Mouse (Mus musculus) kidney, embryonic 15.5 days (tissue): ENCODE data around the gene Amelx. TPM values are rescaled to one million over a fixed set of nuclear protein-coding genes. Genes with fewer than 3 reads are reported as not detected.

Source experiments
- ATAC-seq: fragments of 200-750 bp; cut with Nextera tagmentation; replicated peaks from 2 replicates; pipeline ENCODE4 v1.8.0; 2017; ENCODE audit warnings: moderate TSS enrichment; ENCODE audit not compliant: low FRiP score
- H3K27ac ChIP-seq: fragments of 300-500 bp; sonication (generic); 2 replicates; pipeline ENCODE4 v1.5.1; 2015; ENCODE audit warnings: mild to moderate bottlenecking, inconsistent platforms
- H3K27me3 ChIP-seq: fragments of 300-500 bp; sonication (generic); 2 replicates; pipeline ENCODE4 v1.6.1; 2015; ENCODE audit warnings: inconsistent platforms
- H3K36me3 ChIP-seq: fragments of 300-500 bp; sonication (generic); 2 replicates; pipeline ENCODE4 v1.6.1; 2015; ENCODE audit warnings: inconsistent platforms
- H3K4me1 ChIP-seq: fragments of 300-500 bp; sonication (generic); 2 replicates; pipeline ENCODE4 v1.6.1; 2015; ENCODE audit warnings: inconsistent platforms
- H3K4me2 ChIP-seq: fragments of 300-500 bp; sonication (generic); 2 replicates; pipeline ENCODE4 v1.6.1; 2015; ENCODE audit warnings: moderate library complexity, mild to moderate bottlenecking, inconsistent platforms
- H3K4me3 ChIP-seq: fragments of 300-500 bp; sonication (generic); replicated peaks from 2 replicates; pipeline ENCODE4 v1.5.1; 2015; ENCODE audit warnings: mild to moderate bottlenecking, inconsistent platforms
- H3K9ac ChIP-seq: fragments of 300-500 bp; sonication (generic); 2 replicates; pipeline ENCODE4 v1.6.1; 2015; ENCODE audit warnings: mild to moderate bottlenecking, inconsistent platforms
- H3K9me3 ChIP-seq: fragments of 300-500 bp; sonication (generic); replicated peaks from 2 replicates; pipeline ENCODE4 v1.6.1; 2016; ENCODE audit warnings: inconsistent platforms
- WGBS: fragments of 180-500 bp; shearing (Covaris S2); methylation state at CpG from one replicate; pipeline ENCODE4 v1.1.7; 2015; ENCODE audit warnings: mixed read lengths; 5-methylcytosine and 5-hydroxymethylcytosine counted together
- polyA plus RNA-seq: library from polyadenylated mRNA; unstranded; fragments of >200 nt; fragmentation: Nextera tagmentation; extraction: Ambion mirVana; gene quantifications from 2 replicates; pipeline ENCODE4 v1.2.1, GENCODE M21; 2015

Amelx gene
- not detected in 2 replicates for polyA plus RNA-seq

DNA sequence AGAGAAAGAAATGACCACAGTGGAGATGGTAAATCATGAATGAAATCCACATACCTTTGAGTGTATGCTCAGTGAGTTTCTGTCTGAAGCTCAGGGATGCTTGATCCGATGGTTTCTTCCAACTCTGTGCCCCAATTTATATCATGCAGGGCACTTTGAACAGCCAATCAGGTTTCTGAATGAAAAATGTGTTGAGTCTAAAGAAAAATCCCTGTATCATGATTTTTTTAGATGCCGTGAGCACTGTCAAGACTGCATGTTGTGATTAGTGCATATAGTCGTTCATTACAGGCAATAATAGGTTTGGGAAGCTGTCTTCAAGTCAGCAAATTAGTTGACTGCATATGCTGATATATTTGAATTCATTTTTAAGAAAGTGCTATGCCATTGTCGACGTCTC is at the start of gene Amelx:
Gene Amelx, minus strand, starts transcription at position 101 of the 400 bp plus-strand sequence.
- Histone ChIP-seq H3K27me3 (peaks cover 17% of the 10 kb centered on the region; the same call in 1 of the 2 replicates), H3K4me2 (no peak within 1 kb of the TSS), H3K36me3 (no peaks in the 10 kb centered on the region), H3K9me3 (no peaks in the 10 kb centered on the region), H3K4me1 (no peaks in the 10 kb centered on the region), H3K9ac (no peak within 1 kb of the TSS), H3K27ac (no peak within 1 kb of the TSS), H3K4me3 (no peak within 1 kb of the TSS)
- ATAC-seq = no peak
- 84% methylated on average over 5 of the region's 5 CpGs for whole genome bisulfite sequencing

DNA sequence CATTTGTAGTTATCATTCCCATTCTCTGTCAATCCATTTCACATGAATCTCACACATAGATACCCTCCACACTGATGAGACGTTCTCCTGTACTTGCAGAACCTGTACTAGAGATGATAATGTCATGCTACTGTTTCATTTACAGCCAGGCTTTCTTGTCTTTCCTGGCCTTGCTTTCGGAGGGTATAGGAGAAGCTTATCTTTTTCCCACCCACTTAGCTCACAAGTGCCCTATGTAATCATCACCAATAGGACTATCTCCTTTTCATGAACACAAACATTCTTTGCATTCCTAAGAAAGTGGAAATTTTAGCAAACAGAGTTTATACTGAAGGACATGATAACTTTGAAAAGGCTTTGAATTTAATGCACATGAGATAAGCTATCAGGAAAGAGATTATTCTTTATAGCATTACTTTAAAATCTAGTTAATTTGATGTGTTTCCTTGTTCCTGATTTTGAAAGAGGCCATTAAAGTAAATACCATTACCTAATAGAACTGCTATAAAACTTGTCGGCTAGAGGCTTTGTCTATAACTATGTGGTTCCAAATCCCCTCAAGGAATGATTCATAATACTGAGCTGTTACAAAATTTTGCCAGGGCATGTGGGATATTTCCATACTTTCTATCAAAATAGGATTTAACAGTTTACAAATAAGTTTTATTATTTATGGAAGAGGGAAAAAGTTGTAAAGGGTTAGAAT is 35.5 kb upstream of the Amelx start:
- Histone ChIP-seq H3K27ac (no peak overlapping the region), H3K36me3 (no peaks in the 10 kb centered on the region), H3K27me3 (peaks cover 34% of the 10 kb centered on the region), H3K4me3 (no peak overlapping the region), H3K4me1 (no peaks in the 10 kb centered on the region), H3K9ac (no peak overlapping the region), H3K4me2 (no peak overlapping the region), H3K9me3 (no peaks in the 10 kb centered on the region)
- 71% methylated on average over 3 of the region's 3 CpGs for WGBS
- no peak for ATAC-seq

DNA sequence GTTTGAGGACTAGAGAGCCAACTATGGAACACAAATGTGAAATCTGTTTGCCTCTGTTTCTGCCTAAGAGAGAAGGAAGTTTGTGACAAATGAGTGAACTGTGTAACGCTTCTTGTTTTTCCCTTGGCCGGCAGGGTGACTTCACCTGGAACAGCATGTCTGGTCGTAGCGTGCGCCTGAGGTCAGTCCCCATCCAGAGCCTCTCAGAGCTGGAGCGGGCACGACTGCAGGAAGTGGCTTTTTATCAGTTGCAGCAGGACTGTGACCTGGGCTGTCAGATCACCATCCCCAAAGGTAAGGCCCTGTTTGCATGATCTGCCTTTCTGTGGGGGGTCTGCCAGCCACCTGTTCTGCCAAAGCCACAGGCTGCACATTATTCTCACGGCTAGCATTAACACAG is 33.1 kb upstream of the Amelx start:
- WGBS = 71% methylated on average over 8 of the region's 8 CpGs

DNA sequence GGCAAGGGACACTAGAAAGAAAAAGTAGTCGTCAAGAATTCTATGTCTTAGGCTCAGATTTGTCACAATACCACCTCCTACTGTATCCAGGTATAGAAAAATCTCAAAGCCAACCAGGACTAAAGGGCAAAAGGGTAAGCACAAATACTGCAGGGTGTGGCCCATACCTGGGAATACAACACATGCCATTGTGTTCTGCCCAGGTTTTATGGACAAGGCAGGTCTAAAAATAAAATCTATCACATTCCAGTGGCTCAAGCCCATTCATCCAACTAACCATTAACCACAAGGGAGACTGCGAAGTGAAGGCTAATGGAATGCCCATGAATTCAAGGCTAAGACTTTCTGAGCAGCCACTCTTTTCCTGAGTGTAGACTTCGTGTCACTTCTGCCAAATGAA is 23.0 kb upstream of the Amelx start:
- Histone ChIP-seq H3K9me3 (no peaks in the 10 kb centered on the region), H3K4me2 (no peak overlapping the region), H3K9ac (no peak overlapping the region), H3K27ac (no peak overlapping the region), H3K36me3 (no peaks in the 10 kb centered on the region), H3K27me3 (peaks cover 33% of the 10 kb centered on the region), H3K4me1 (no peaks in the 10 kb centered on the region), H3K4me3 (no peak overlapping the region)
- WGBS = 59% methylated on average over 3 of the region's 3 CpGs
- ATAC-seq = 0 out of 2 replicates have a peak, but pooled peaks have one; percentile 46

More for the DNA sequence above, 33.1 kb upstream of the Amelx start:
- no peaks in the 10 kb centered on the region for H3K9me3 ChIP-seq
- no peak overlapping the region for H3K27ac ChIP-seq
- peaks cover 37% of the 10 kb centered on the region for H3K27me3 ChIP-seq
- ATAC-seq = no peak
- H3K9ac ChIP-seq = no peak overlapping the region
- H3K4me3 ChIP-seq = no peak overlapping the region
- no peaks in the 10 kb centered on the region for H3K36me3 ChIP-seq
- no peak overlapping the region for H3K4me2 ChIP-seq
- no peaks in the 10 kb centered on the region for H3K4me1 ChIP-seq

DNA sequence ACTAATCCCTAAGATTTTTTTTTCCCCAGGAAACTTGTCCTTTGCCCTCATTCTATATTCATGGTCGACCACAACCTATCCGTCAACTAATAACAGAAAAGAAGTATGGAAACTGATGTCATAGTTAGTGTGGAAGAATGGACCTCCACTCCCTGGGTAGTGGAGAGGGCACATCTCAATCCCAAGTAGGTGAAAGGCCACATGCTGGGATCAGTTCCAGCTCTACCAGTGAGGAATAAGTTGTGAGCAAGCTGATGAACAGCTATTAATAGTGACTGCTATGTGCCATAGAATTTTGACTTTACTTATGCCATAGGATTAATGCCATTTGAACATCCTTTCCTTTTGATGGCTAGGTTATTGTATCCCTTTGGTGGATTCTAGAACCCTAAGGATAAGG is 8.4 kb downstream of the Amelx start:
- no peaks in the 10 kb centered on the region for H3K9me3 ChIP-seq
- H3K4me2 ChIP-seq = no peak overlapping the region
- no peak overlapping the region for H3K27ac ChIP-seq
- no peaks in the 10 kb centered on the region for H3K36me3 ChIP-seq
- 85% methylated on average over 2 of the region's 2 CpGs for WGBS
- H3K4me3 ChIP-seq = no peak overlapping the region
- H3K27me3 ChIP-seq = peaks cover 19% of the 10 kb centered on the region
- no peak for ATAC-seq
- no peak overlapping the region for H3K9ac ChIP-seq
- H3K4me1 ChIP-seq = no peaks in the 10 kb centered on the region

DNA sequence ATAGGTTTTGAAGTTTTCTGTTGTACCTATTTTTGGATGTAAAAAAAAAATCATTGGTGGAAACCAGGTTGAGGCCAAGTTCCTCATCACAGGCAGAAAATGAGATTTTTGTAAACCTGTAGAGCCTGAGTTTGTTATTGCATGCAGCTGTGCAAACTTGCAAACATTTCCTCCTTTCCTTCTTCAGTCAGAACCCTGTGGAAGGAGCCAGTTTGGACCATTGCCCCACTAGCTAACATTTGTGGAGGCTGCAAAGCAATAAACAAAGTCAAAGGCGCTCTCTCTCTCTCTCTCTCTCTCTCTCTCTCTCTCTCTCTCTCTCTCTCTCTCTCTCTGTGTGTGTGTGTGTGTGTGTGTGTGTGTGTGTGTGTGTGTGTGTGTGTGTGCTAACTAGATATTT is 13.2 kb downstream of the Amelx start:
- no peak overlapping the region for H3K4me2 ChIP-seq
- no peaks in the 10 kb centered on the region for H3K4me1 ChIP-seq
- 100% methylated on average over 1 of the region's 1 CpGs for WGBS
- no peaks in the 10 kb centered on the region for H3K36me3 ChIP-seq
- H3K9ac ChIP-seq = no peak overlapping the region
- no peaks in the 10 kb centered on the region for H3K9me3 ChIP-seq
- H3K4me3 ChIP-seq = no peak overlapping the region
- ATAC-seq = no peak
- H3K27ac ChIP-seq = no peak overlapping the region
- peaks cover 18% of the 10 kb centered on the region for H3K27me3 ChIP-seq

DNA sequence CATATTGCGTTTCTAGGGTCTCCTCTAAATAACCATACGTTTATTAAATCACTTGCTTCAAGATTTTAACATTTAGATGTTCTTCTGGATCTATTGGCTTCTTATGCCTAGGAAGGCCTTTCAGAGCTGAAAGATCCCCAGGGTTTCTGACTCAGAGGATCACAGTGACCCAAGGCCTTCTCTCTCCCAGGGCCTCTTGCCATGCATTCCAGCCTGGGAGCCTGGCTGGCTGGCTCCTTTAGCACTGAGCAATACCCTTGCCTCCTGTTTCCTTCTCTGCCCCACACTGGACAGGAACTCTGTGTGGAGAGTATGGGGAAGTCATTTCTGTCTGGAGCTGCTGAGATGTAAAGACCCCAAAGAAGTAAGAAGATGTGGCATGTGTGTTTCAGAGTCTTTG is 16.0 kb downstream of the Amelx start:
- 90% methylated on average over 2 of the region's 2 CpGs for WGBS
- Histone ChIP-seq H3K4me2 (no peak overlapping the region), H3K9me3 (no peaks in the 10 kb centered on the region), H3K4me1 (no peaks in the 10 kb centered on the region), H3K27ac (no peak overlapping the region), H3K4me3 (no peak overlapping the region), H3K36me3 (no peaks in the 10 kb centered on the region), H3K27me3 (peaks cover 15% of the 10 kb centered on the region; the same call in 1 of the 2 replicates), H3K9ac (no peak overlapping the region)
- ATAC-seq = no peak

DNA sequence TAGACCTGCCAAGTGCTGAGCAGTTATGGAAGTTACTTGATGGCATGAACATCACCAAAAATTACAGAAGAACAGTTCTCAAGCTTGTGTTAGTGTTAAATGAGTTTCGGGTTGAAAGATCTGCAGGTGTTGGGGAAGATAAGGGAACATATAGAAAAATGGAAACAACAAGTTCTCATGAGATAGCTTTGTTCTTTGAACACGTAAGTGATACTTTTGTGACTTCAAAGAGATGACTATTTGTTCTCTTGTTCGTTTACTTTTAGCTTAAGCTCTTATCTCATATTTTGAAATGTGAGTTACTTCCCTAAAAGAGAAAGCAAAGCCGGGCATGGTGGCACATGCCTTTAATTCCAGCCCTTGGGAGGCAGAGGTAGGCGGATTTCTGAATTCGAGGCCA is 28.6 kb downstream of the Amelx start:
- Histone ChIP-seq H3K27me3 (no peaks in the 10 kb centered on the region), H3K27ac (no peak overlapping the region), H3K4me1 (no peaks in the 10 kb centered on the region), H3K9me3 (no peaks in the 10 kb centered on the region), H3K4me2 (no peak overlapping the region), H3K9ac (no peak overlapping the region), H3K36me3 (no peaks in the 10 kb centered on the region), H3K4me3 (no peak overlapping the region)
- WGBS = 85% methylated on average over 6 of the region's 6 CpGs
- ATAC-seq = no peak

DNA sequence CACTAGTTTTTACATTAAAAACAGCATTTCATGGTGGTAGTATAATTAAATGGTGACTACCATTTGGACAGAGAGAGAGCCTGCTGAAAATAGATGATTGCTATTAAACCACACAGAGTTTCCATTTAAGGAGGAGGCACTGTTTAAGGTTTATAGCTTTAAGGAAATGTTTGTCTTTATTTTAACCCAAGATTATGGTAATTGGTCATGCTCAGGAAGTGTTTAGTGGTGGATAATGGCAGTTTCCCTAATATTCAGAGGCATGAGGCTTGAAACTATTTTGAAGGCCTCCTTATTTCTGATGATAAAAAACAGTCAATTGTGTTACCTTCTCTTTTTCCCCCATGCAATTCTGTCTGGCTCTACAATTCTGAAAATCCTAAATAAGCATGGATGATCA is 33.2 kb downstream of the Amelx start:
- H3K27ac ChIP-seq = no peak overlapping the region
- H3K36me3 ChIP-seq = no peaks in the 10 kb centered on the region
- no peak for ATAC-seq
- H3K27me3 ChIP-seq = no peaks in the 10 kb centered on the region; the same call in 1 of the 2 replicates
- no peak overlapping the region for H3K9ac ChIP-seq
- no peaks in the 10 kb centered on the region for H3K9me3 ChIP-seq
- H3K4me1 ChIP-seq = no peaks in the 10 kb centered on the region
- H3K4me3 ChIP-seq = no peak overlapping the region
- no peak overlapping the region for H3K4me2 ChIP-seq

DNA sequence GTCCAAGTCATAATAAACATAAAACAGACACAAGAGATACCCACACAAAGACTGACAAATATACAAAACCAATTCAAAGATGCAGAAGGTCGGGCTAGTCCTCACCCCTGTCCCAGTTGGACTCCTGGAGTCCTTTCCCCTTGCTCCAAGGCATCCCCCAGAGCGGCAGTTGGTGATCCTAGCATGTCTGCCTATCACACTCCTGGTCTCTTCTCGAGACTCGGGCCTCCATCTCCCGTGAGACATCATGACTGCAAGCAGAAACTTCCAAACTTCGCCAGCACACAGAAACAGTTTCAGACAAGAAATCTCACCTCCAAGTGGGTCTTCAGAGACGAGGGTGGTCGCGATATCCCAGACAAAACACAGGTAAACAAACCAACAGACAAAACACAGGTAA is 46.5 kb downstream of the Amelx start:
- H3K27ac ChIP-seq = no peak overlapping the region
- H3K27me3 ChIP-seq = peaks cover 17% of the 10 kb centered on the region; the same call in 1 of the 2 replicates
- ATAC-seq = no peak
- H3K4me3 ChIP-seq = no peak overlapping the region
- H3K4me1 ChIP-seq = no peaks in the 10 kb centered on the region
- H3K9ac ChIP-seq = no peak overlapping the region
- no peaks in the 10 kb centered on the region for H3K9me3 ChIP-seq
- H3K36me3 ChIP-seq = no peaks in the 10 kb centered on the region
- H3K4me2 ChIP-seq = no peak overlapping the region
- WGBS = 86% methylated on average over 9 of the region's 9 CpGs

DNA sequence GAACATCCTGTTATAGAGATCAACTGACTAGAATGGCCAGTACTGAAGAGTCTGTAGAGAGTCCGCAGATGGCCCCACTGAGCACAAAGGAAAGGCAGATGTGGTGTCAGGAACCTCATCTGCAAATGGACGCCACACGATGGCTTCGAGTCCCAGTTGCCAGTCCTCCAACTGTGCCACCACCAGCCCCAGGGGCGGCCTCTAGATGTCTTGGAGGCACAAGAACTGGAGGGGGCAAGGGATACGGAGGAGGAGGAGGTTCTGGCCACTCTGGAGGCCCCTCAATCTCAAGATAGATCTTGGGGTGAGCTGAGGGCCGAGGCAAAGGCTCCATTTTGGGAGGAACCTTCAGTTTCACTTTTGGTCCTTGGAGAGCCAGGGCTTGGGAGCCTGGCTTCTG is 47.2 kb downstream of the Amelx start:
- Histone ChIP-seq H3K4me3 (no peak overlapping the region), H3K27ac (no peak overlapping the region), H3K9me3 (no peaks in the 10 kb centered on the region), H3K27me3 (peaks cover 17% of the 10 kb centered on the region; the same call in 1 of the 2 replicates), H3K4me1 (no peaks in the 10 kb centered on the region), H3K4me2 (no peak overlapping the region), H3K36me3 (no peaks in the 10 kb centered on the region), H3K9ac (no peak overlapping the region)
- ATAC-seq = no peak
- 92% methylated on average over 7 of the region's 7 CpGs for WGBS
